Mouse (Mus musculus) liver, adult 2 months (tissue): ENCODE data around the gene Noa1.

ENCODE experiments used
- CTCF ChIP-seq: fragments of 200-500 bp; IDR thresholded peaks from 2 replicates; pipeline ENCODE4 v1.5.1; 2011; ENCODE audit warnings: low read depth, low read length, control low read depth
- POLR2A ChIP-seq: fragments of 200-500 bp; IDR thresholded peaks from 2 replicates; pipeline ENCODE4 v1.6.1; 2011; ENCODE audit warnings: low read length, control low read depth; ENCODE audit not compliant: insufficient read depth; ENCODE audit errors: extremely low read depth

GRCm38 (mm10) chr5:77266066-77266885 lies 43.6 kb downstream of the Noa1 start:
- no peak for TF ChIP-seq CTCF
- no peak for TF ChIP-seq POLR2A
